In genomic region chr11:44496217-44496616, GRCm38 (mm10) we compare ENCODE assay signal across 8 mouse cellular contexts. TPM values are rescaled to one million over a fixed set of nuclear protein-coding genes. Genes with fewer than 3 reads are reported as not detected.
DNase-seq lines count a peak whose midpoint lies in the region; ATAC-seq lines count a peak whose summit lies in the region.

No protein-coding gene starts in this region.

- H3K9me3 ChIP-seq in liver, embryonic 12.5 days (replicated peaks), result no peaks in the 10 kb centered on the region
- no peaks in the 10 kb centered on the region for H3K9me3 ChIP-seq in liver, embryonic 11.5 days (ENCODE audit: control insufficient read depth, low read length)
- no peaks in the 10 kb centered on the region for H3K9me3 ChIP-seq in heart, embryonic 13.5 days

- no peak overlapping the region for H3K4me3 ChIP-seq in liver, embryonic 12.5 days
- no peak overlapping the region for H3K4me3 ChIP-seq in liver, embryonic 11.5 days (ENCODE audit: low read depth, low read length)
- no peak overlapping the region for H3K4me3 ChIP-seq in heart, embryonic 13.5 days

- 0 out of 2 replicates have a peak, but pooled peaks cover 4% of the 10 kb centered on the region for H3K27me3 ChIP-seq in liver, embryonic 12.5 days (replicated peaks)
- H3K27me3 ChIP-seq in liver, embryonic 11.5 days (replicated peaks; ENCODE audit: control insufficient read depth, insufficient read depth, low read length), result no peaks in the 10 kb centered on the region
- H3K27me3 ChIP-seq in heart, embryonic 13.5 days (replicated peaks), result no peaks in the 10 kb centered on the region
- no peaks in the 10 kb centered on the region for H3K27me3 ChIP-seq in splenic B cell, adult 2 months (ENCODE audit: control insufficient read depth, insufficient read depth, low read length, poor library complexity, severe bottlenecking)

- peak overlapping the region; percentile 61 for H3K27ac ChIP-seq in liver, embryonic 12.5 days
- H3K27ac ChIP-seq in liver, embryonic 11.5 days (ENCODE audit: low read depth, low read length), result no peak overlapping the region
- H3K27ac ChIP-seq in heart, embryonic 13.5 days (replicated peaks), result peak overlapping the region; percentile 28; the same call in 1 of the 2 replicates

- no peak overlapping the region for H3K4me2 ChIP-seq in liver, embryonic 12.5 days
- no peak overlapping the region for H3K4me2 ChIP-seq in liver, embryonic 11.5 days
- no peak overlapping the region for H3K4me2 ChIP-seq in heart, embryonic 13.5 days

- H3K36me3 ChIP-seq in liver, embryonic 12.5 days, result no peaks in the 10 kb centered on the region
- no peaks in the 10 kb centered on the region for H3K36me3 ChIP-seq in liver, embryonic 11.5 days (ENCODE audit: control insufficient read depth, insufficient read depth, low read length)
- H3K36me3 ChIP-seq in heart, embryonic 13.5 days, result no peaks in the 10 kb centered on the region
- H3K36me3 ChIP-seq in splenic B cell, adult 2 months (ENCODE audit: control insufficient read depth, insufficient read depth, low read length, poor library complexity, severe bottlenecking), result no peaks in the 10 kb centered on the region

- no peak for DNase-seq in liver, embryonic 11.5 days (ENCODE audit: low spot score)
- peak; percentile 37 to 56 for DNase-seq in kidney, postnatal 4 days
- DNase-seq in splenic B cell, adult 2 months (ENCODE audit: low read depth, low spot score), result peak; percentile 63
- no peak for DNase-seq in cerebellum, postnatal 4 days (ENCODE audit: low spot score in 2 of 2)
- DNase-seq in cerebellum, postnatal 25 days, result no peak
- no peak for DNase-seq in neural tube, embryonic 10.5 days (ENCODE audit: extremely low spot score, low spot score)

- 68% methylated on average over 3 of the region's 3 CpGs for WGBS in liver, embryonic 12.5 days (ENCODE audit: insufficient replicate concordance)
- WGBS in liver, embryonic 11.5 days, result 79% methylated on average over 3 of the region's 3 CpGs
- WGBS in heart, embryonic 13.5 days, result 56% methylated on average over 3 of the region's 3 CpGs

- no peak for ATAC-seq in liver, embryonic 12.5 days
- no peak for ATAC-seq in liver, embryonic 11.5 days (replicated peaks; ENCODE audit: low FRiP score)
- ATAC-seq in heart, embryonic 13.5 days (ENCODE audit: extremely low read depth, insufficient number of reproducible peaks, low FRiP score, low TSS enrichment), result no peak

- 0 out of 2 replicates have a peak overlapping the region, but pooled peaks have one; percentile 14 for H3K9ac ChIP-seq in liver, embryonic 12.5 days
- H3K9ac ChIP-seq in liver, embryonic 11.5 days (ENCODE audit: low read depth, low read length), result no peak overlapping the region
- no peak overlapping the region for H3K9ac ChIP-seq in heart, embryonic 13.5 days

- H3K4me1 ChIP-seq in liver, embryonic 12.5 days, result peaks cover 45% of the 10 kb centered on the region
- peaks cover 9% of the 10 kb centered on the region for H3K4me1 ChIP-seq in liver, embryonic 11.5 days (replicated peaks; ENCODE audit: control insufficient read depth, insufficient read depth, low read length)
- H3K4me1 ChIP-seq in heart, embryonic 13.5 days, result peaks cover 13% of the 10 kb centered on the region

RNA-seq across cellular contexts. Expression of gene Rnf145, which starts 22.5 kb away (rescaled TPM):
- polyA plus RNA-seq in liver, embryonic 12.5 days (2016; fragmentation: Nextera tagmentation; extraction: Ambion mirVana), result 64.7 and 71.1 TPM in 2 replicates
- polyA plus RNA-seq in liver, embryonic 11.5 days (2014; fragmentation: Nextera tagmentation; extraction: Ambion mirVana), result 74.4 and 76.3 TPM in 2 replicates
- 46.5 and 55.9 TPM in 2 replicates for polyA plus RNA-seq in heart, embryonic 13.5 days (2015; fragmentation: Nextera tagmentation; extraction: Ambion mirVana)

RNA-seq across cellular contexts. Expression of gene Ublcp1, which starts 25.9 kb away (rescaled TPM):
- polyA plus RNA-seq in liver, embryonic 12.5 days (2016; fragmentation: Nextera tagmentation; extraction: Ambion mirVana), result 41.8 and 41.9 TPM in 2 replicates
- polyA plus RNA-seq in liver, embryonic 11.5 days (2014; fragmentation: Nextera tagmentation; extraction: Ambion mirVana), result 54.1 and 54.6 TPM in 2 replicates
- 42.3 and 43.7 TPM in 2 replicates for polyA plus RNA-seq in heart, embryonic 13.5 days (2015; fragmentation: Nextera tagmentation; extraction: Ambion mirVana)

Comparison
In these comparisons a context has a peak if more than half of its experiments do, and no peak if none do; other contexts are left out.
1. DNase-seq: peak in kidney, postnatal 4 days (2 of 2) and splenic B cell, adult 2 months (single experiment); none in liver, embryonic 11.5 days (single experiment), cerebellum, postnatal 4 days (0 of 2), cerebellum, postnatal 25 days (0 of 2) and neural tube, embryonic 10.5 days (single experiment).